Mouse (Mus musculus): Measurements from ENCODE around the gene Dpt. TPM values are rescaled to one million over a fixed set of nuclear protein-coding genes. Genes with fewer than 3 reads are reported as not detected.

Gene Dpt
- polyA plus RNA-seq (2015; fragmentation: Nextera tagmentation; extraction: Ambion mirVana): 15.1 and 19.8 TPM in 2 replicates

GRCm38 (mm10) chr1:164796471-164796870 is at the start of gene Dpt:
TSS of gene Dpt (plus strand) at chr1:164796644.
- no peak within 1 kb of the TSS for H3K27ac ChIP-seq
- peak; percentile 64; the same call in 1 of the 2 replicates for ATAC-seq (ENCODE audit: borderline replicate concordance, extremely low read depth, low FRiP score, low TSS enrichment)
- 0 out of 2 replicates have a peak within 1 kb of the TSS, but pooled peaks have one; percentile 12 for H3K4me3 ChIP-seq
- H3K27me3 ChIP-seq: no peaks in the 10 kb centered on the region
- 0 out of 2 replicates have a peak within 1 kb of the TSS, but pooled peaks have one; percentile 12 for H3K4me2 ChIP-seq
- no peaks in the 10 kb centered on the region for H3K4me1 ChIP-seq
- H3K9me3 ChIP-seq: no peaks in the 10 kb centered on the region
- no peaks in the 10 kb centered on the region for H3K36me3 ChIP-seq
- whole genome bisulfite sequencing: 79% methylated on average over 8 of the region's 8 CpGs
- no peak within 1 kb of the TSS for H3K9ac ChIP-seq

- H3K36me3 ChIP-seq: no peaks in the 10 kb centered on the region
- 91% methylated on average over 4 of the region's 4 CpGs for WGBS
- H3K27ac ChIP-seq: no peak overlapping the region
- H3K9ac ChIP-seq: no peak overlapping the region
- H3K4me2 ChIP-seq: no peak overlapping the region
- H3K4me3 ChIP-seq: no peak overlapping the region
- ATAC-seq (ENCODE audit: borderline replicate concordance, extremely low read depth, low FRiP score, low TSS enrichment): no peak
- no peaks in the 10 kb centered on the region for H3K9me3 ChIP-seq
- H3K27me3 ChIP-seq: no peaks in the 10 kb centered on the region
- no peaks in the 10 kb centered on the region for H3K4me1 ChIP-seq
Observed at GRCm38 (mm10) chr1:164753736-164754135, 42.7 kb upstream of the Dpt start.

- WGBS: 81% methylated on average over 3 of the region's 3 CpGs
- no peaks in the 10 kb centered on the region for H3K27me3 ChIP-seq
- H3K9ac ChIP-seq: no peak overlapping the region
- no peak overlapping the region for H3K4me2 ChIP-seq
- no peaks in the 10 kb centered on the region for H3K4me1 ChIP-seq
- no peak overlapping the region for H3K4me3 ChIP-seq
- no peak for ATAC-seq (ENCODE audit: borderline replicate concordance, extremely low read depth, low FRiP score, low TSS enrichment)
- no peaks in the 10 kb centered on the region for H3K36me3 ChIP-seq
- no peaks in the 10 kb centered on the region for H3K9me3 ChIP-seq
- H3K27ac ChIP-seq: no peak overlapping the region
Observed at GRCm38 (mm10) chr1:164755671-164756070, 40.8 kb upstream of the Dpt start.

- H3K9me3 ChIP-seq: no peaks in the 10 kb centered on the region
- H3K4me3 ChIP-seq: no peak overlapping the region
- no peak for ATAC-seq (ENCODE audit: borderline replicate concordance, extremely low read depth, low FRiP score, low TSS enrichment)
- H3K27ac ChIP-seq: no peak overlapping the region
- WGBS: 56% methylated on average over 2 of the region's 2 CpGs
- H3K9ac ChIP-seq: no peak overlapping the region
- no peaks in the 10 kb centered on the region for H3K4me1 ChIP-seq
- H3K36me3 ChIP-seq: no peaks in the 10 kb centered on the region
- H3K27me3 ChIP-seq: no peaks in the 10 kb centered on the region
- no peak overlapping the region for H3K4me2 ChIP-seq
Observed at GRCm38 (mm10) chr1:164756951-164757350, 39.5 kb upstream of the Dpt start.

- Histone ChIP-seq H3K4me2 (no peak overlapping the region), H3K36me3 (no peaks in the 10 kb centered on the region), H3K27me3 (no peaks in the 10 kb centered on the region), H3K9ac (no peak overlapping the region), H3K4me1 (no peaks in the 10 kb centered on the region), H3K27ac (no peak overlapping the region), H3K9me3 (no peaks in the 10 kb centered on the region), H3K4me3 (no peak overlapping the region)
- no peak for ATAC-seq (ENCODE audit: borderline replicate concordance, extremely low read depth, low FRiP score, low TSS enrichment)
- 51% methylated on average over 2 of the region's 2 CpGs for WGBS
Observed at GRCm38 (mm10) chr1:164758401-164758800, 38.0 kb upstream of the Dpt start.

- H3K36me3 ChIP-seq: no peaks in the 10 kb centered on the region
- no peak for ATAC-seq (ENCODE audit: borderline replicate concordance, extremely low read depth, low FRiP score, low TSS enrichment)
- H3K27ac ChIP-seq: no peak overlapping the region
- WGBS: 58% methylated on average over 2 of the region's 2 CpGs
- no peaks in the 10 kb centered on the region for H3K27me3 ChIP-seq
- no peaks in the 10 kb centered on the region for H3K4me1 ChIP-seq
- H3K4me3 ChIP-seq: no peak overlapping the region
- no peak overlapping the region for H3K9ac ChIP-seq
- no peaks in the 10 kb centered on the region for H3K9me3 ChIP-seq
- no peak overlapping the region for H3K4me2 ChIP-seq
Observed at GRCm38 (mm10) chr1:164762276-164762675, 34.2 kb upstream of the Dpt start.

- H3K4me2 ChIP-seq: no peak overlapping the region
- H3K36me3 ChIP-seq: no peaks in the 10 kb centered on the region
- no peaks in the 10 kb centered on the region for H3K27me3 ChIP-seq
- peak overlapping the region; percentile 16; the same call in 1 of the 2 replicates for H3K27ac ChIP-seq
- peak; percentile 77; the same call in 1 of the 2 replicates for ATAC-seq (ENCODE audit: borderline replicate concordance, extremely low read depth, low FRiP score, low TSS enrichment)
- H3K4me1 ChIP-seq: no peaks in the 10 kb centered on the region
- WGBS: 44% methylated on average over 3 of the region's 3 CpGs
- H3K9ac ChIP-seq: no peak overlapping the region
- H3K9me3 ChIP-seq: no peaks in the 10 kb centered on the region
- H3K4me3 ChIP-seq: no peak overlapping the region
Observed at GRCm38 (mm10) chr1:164766646-164767045, 29.8 kb upstream of the Dpt start.

- Histone ChIP-seq H3K4me3 (no peak overlapping the region), H3K36me3 (no peaks in the 10 kb centered on the region), H3K4me2 (no peak overlapping the region), H3K9me3 (no peaks in the 10 kb centered on the region), H3K27ac (peak overlapping the region; percentile 50; the same call in 1 of the 2 replicates), H3K4me1 (no peaks in the 10 kb centered on the region), H3K9ac (no peak overlapping the region), H3K27me3 (no peaks in the 10 kb centered on the region)
- ATAC-seq (ENCODE audit: borderline replicate concordance, extremely low read depth, low FRiP score, low TSS enrichment): peak; percentile 88
- WGBS: 39% methylated on average over 7 of the region's 7 CpGs
Observed at GRCm38 (mm10) chr1:164770611-164771010, 25.8 kb upstream of the Dpt start.

- Histone ChIP-seq H3K9me3 (no peaks in the 10 kb centered on the region), H3K27ac (no peak overlapping the region), H3K4me3 (no peak overlapping the region), H3K9ac (no peak overlapping the region), H3K36me3 (no peaks in the 10 kb centered on the region), H3K4me2 (no peak overlapping the region), H3K4me1 (no peaks in the 10 kb centered on the region), H3K27me3 (no peaks in the 10 kb centered on the region)
- 57% methylated on average over 7 of the region's 7 CpGs for WGBS
- no peak for ATAC-seq (ENCODE audit: borderline replicate concordance, extremely low read depth, low FRiP score, low TSS enrichment)
Observed at GRCm38 (mm10) chr1:164780851-164781510, 15.5 kb upstream of the Dpt start.

GRCm38 (mm10) chr1:164786165-164786564 is 10.3 kb upstream of the Dpt start:
- H3K27ac ChIP-seq: no peak overlapping the region
- H3K4me1 ChIP-seq: no peaks in the 10 kb centered on the region
- H3K4me3 ChIP-seq: no peak overlapping the region
- ATAC-seq (ENCODE audit: borderline replicate concordance, extremely low read depth, low FRiP score, low TSS enrichment): no peak
- H3K9me3 ChIP-seq: no peaks in the 10 kb centered on the region
- H3K4me2 ChIP-seq: no peak overlapping the region
- H3K27me3 ChIP-seq: no peaks in the 10 kb centered on the region
- 65% methylated on average over 5 of the region's 5 CpGs for WGBS
- H3K9ac ChIP-seq: no peak overlapping the region
- no peaks in the 10 kb centered on the region for H3K36me3 ChIP-seq

GRCm38 (mm10) chr1:164787771-164788170 is 8.7 kb upstream of the Dpt start:
- ATAC-seq (ENCODE audit: borderline replicate concordance, extremely low read depth, low FRiP score, low TSS enrichment): no peak
- H3K9me3 ChIP-seq: no peaks in the 10 kb centered on the region
- no peak overlapping the region for H3K9ac ChIP-seq
- no peaks in the 10 kb centered on the region for H3K4me1 ChIP-seq
- H3K4me3 ChIP-seq: no peak overlapping the region
- H3K27me3 ChIP-seq: no peaks in the 10 kb centered on the region
- H3K27ac ChIP-seq: no peak overlapping the region
- H3K36me3 ChIP-seq: no peaks in the 10 kb centered on the region
- WGBS: 65% methylated on average over 7 of the region's 7 CpGs
- no peak overlapping the region for H3K4me2 ChIP-seq

GRCm38 (mm10) chr1:164788292-164788691 is 8.2 kb upstream of the Dpt start:
- Histone ChIP-seq H3K27me3 (no peaks in the 10 kb centered on the region), H3K9me3 (no peaks in the 10 kb centered on the region), H3K27ac (no peak overlapping the region), H3K9ac (no peak overlapping the region), H3K4me2 (no peak overlapping the region), H3K36me3 (no peaks in the 10 kb centered on the region), H3K4me1 (no peaks in the 10 kb centered on the region), H3K4me3 (no peak overlapping the region)
- no peak for ATAC-seq (ENCODE audit: borderline replicate concordance, extremely low read depth, low FRiP score, low TSS enrichment)
- WGBS: 87% methylated on average over 7 of the region's 7 CpGs
